Mouse (Mus musculus): ENCODE data around the gene Lhfp. TPM values are rescaled to one million over a fixed set of nuclear protein-coding genes. Genes with fewer than 3 reads are reported as not detected.

Lhfp gene
- polyA plus RNA-seq, 1 experiment from 2014 or later: 37.4 TPM

DNA sequence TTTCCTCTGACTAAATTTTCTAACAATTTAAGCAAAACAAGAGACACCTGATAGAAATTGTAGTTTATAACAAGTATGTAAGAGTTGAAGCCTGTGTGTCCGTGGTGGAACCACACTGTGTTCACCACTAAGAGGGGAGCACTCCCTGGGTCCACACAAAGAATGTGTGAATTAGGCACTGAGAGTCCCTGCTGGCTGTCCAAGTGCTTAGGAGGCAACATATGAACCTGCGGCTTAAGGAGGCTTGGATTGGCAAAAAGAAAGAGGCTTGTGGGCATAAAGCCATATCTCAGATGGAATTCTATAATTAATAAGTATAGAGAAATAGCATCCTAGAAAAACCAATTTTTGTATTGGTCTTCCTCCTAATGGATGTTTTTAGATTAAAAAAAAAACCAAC lies 104.2 kb downstream of the Lhfp start:
- WGBS: 67% methylated on average over 2 of the region's 2 CpGs
- no peak overlapping the region for H3K4me3 ChIP-seq (ENCODE audit: low read depth, low read length)
- H3K9me3 ChIP-seq (ENCODE audit: control insufficient read depth, low read length): no peaks in the 10 kb centered on the region
- no peaks in the 10 kb centered on the region for H3K36me3 ChIP-seq (ENCODE audit: control insufficient read depth, insufficient read depth, low read length)
- TF ChIP-seq CTCF (IDR thresholded peaks at IDR 0.05; ENCODE audit: low read depth) (no peak), EP300 (optimal IDR thresholded peaks at IDR 0.05) (no peak)
- H3K27ac ChIP-seq (replicated peaks): no peak overlapping the region
- H3K4me2 ChIP-seq (replicated peaks; ENCODE audit: low read depth): no peak overlapping the region
- no peaks in the 10 kb centered on the region for H3K27me3 ChIP-seq (ENCODE audit: control insufficient read depth, insufficient read depth, low read length)
- no peak overlapping the region for H3K9ac ChIP-seq (ENCODE audit: low read length)
- ATAC-seq (ENCODE audit: low FRiP score, low TSS enrichment) (no peak), DNase-seq (ENCODE audit: low spot score) (no peak)
- H3K4me1 ChIP-seq (replicated peaks; ENCODE audit: control insufficient read depth, insufficient read depth): no peaks in the 10 kb centered on the region

- Histone ChIP-seq H3K27ac (replicated peaks) (no peak overlapping the region), H3K4me3 (ENCODE audit: low read depth, low read length) (no peak overlapping the region), H3K9me3 (ENCODE audit: control insufficient read depth, low read length) (no peaks in the 10 kb centered on the region), H3K4me2 (replicated peaks; ENCODE audit: low read depth) (no peak overlapping the region), H3K4me1 (replicated peaks; ENCODE audit: control insufficient read depth, insufficient read depth) (no peaks in the 10 kb centered on the region), H3K27me3 (ENCODE audit: control insufficient read depth, insufficient read depth, low read length) (no peaks in the 10 kb centered on the region), H3K36me3 (ENCODE audit: control insufficient read depth, insufficient read depth, low read length) (no peaks in the 10 kb centered on the region), H3K9ac (ENCODE audit: low read length) (no peak overlapping the region)
- 74% methylated on average over 5 of the region's 5 CpGs for WGBS
- TF ChIP-seq EP300 (optimal IDR thresholded peaks at IDR 0.05) (no peak), CTCF (IDR thresholded peaks at IDR 0.05; ENCODE audit: low read depth) (no peak)
- no peak for DNase-seq (ENCODE audit: low spot score)
- ATAC-seq (ENCODE audit: low FRiP score, low TSS enrichment): no peak
Observed at GRCm38 (mm10) chr3:53145946-53146345, 104.6 kb downstream of the Lhfp start.

DNA sequence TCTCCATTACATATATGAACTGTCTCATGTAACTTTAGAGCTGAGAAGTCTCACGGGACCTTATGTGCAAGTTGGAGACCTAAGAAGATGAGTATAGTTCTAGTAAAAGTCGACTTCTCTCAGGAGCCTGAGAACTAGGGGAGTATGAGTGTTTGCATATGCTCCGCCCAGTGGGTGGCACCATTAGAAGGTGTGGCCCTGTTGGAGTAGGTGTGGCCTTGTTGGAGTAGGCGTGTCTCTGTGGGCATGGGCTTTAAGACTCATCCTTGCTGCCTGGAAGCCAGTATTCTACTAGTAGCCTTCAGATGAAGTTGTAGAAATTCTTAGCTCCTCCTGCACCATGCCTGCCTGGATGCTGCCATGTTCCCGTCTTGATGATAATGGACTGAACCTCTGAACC lies 105.7 kb downstream of the Lhfp start:
- no peaks in the 10 kb centered on the region for H3K36me3 ChIP-seq (ENCODE audit: control insufficient read depth, insufficient read depth, low read length)
- no peak overlapping the region for H3K27ac ChIP-seq (replicated peaks)
- H3K4me2 ChIP-seq (replicated peaks; ENCODE audit: low read depth): no peak overlapping the region
- DNase-seq (ENCODE audit: low spot score): no peak
- H3K9ac ChIP-seq (ENCODE audit: low read length): no peak overlapping the region
- no peaks in the 10 kb centered on the region for H3K9me3 ChIP-seq (ENCODE audit: control insufficient read depth, low read length)
- no peaks in the 10 kb centered on the region for H3K4me1 ChIP-seq (replicated peaks; ENCODE audit: control insufficient read depth, insufficient read depth)
- H3K27me3 ChIP-seq (ENCODE audit: control insufficient read depth, insufficient read depth, low read length): no peaks in the 10 kb centered on the region
- WGBS: 89% methylated on average over 5 of the region's 5 CpGs
- no peak for ATAC-seq (ENCODE audit: low FRiP score, low TSS enrichment)
- no peak overlapping the region for H3K4me3 ChIP-seq (ENCODE audit: low read depth, low read length)
- TF ChIP-seq CTCF (IDR thresholded peaks at IDR 0.05; ENCODE audit: low read depth) (no peak), EP300 (optimal IDR thresholded peaks at IDR 0.05) (no peak)

GRCm38 (mm10) chr3:53148751-53149150 lies 107.4 kb downstream of the Lhfp start:
- 81% methylated on average over 3 of the region's 3 CpGs for WGBS
- no peaks in the 10 kb centered on the region for H3K9me3 ChIP-seq (ENCODE audit: control insufficient read depth, low read length)
- no peak overlapping the region for H3K4me2 ChIP-seq (replicated peaks; ENCODE audit: low read depth)
- no peak overlapping the region for H3K4me3 ChIP-seq (ENCODE audit: low read depth, low read length)
- no peaks in the 10 kb centered on the region for H3K27me3 ChIP-seq (ENCODE audit: control insufficient read depth, insufficient read depth, low read length)
- H3K36me3 ChIP-seq (ENCODE audit: control insufficient read depth, insufficient read depth, low read length): no peaks in the 10 kb centered on the region
- H3K4me1 ChIP-seq (replicated peaks; ENCODE audit: control insufficient read depth, insufficient read depth): no peaks in the 10 kb centered on the region
- ATAC-seq (ENCODE audit: low FRiP score, low TSS enrichment) (no peak), DNase-seq (ENCODE audit: low spot score) (no peak)
- TF ChIP-seq CTCF (IDR thresholded peaks at IDR 0.05; ENCODE audit: low read depth) (no peak), EP300 (optimal IDR thresholded peaks at IDR 0.05) (no peak)
- H3K27ac ChIP-seq (replicated peaks): no peak overlapping the region
- no peak overlapping the region for H3K9ac ChIP-seq (ENCODE audit: low read length)

DNA sequence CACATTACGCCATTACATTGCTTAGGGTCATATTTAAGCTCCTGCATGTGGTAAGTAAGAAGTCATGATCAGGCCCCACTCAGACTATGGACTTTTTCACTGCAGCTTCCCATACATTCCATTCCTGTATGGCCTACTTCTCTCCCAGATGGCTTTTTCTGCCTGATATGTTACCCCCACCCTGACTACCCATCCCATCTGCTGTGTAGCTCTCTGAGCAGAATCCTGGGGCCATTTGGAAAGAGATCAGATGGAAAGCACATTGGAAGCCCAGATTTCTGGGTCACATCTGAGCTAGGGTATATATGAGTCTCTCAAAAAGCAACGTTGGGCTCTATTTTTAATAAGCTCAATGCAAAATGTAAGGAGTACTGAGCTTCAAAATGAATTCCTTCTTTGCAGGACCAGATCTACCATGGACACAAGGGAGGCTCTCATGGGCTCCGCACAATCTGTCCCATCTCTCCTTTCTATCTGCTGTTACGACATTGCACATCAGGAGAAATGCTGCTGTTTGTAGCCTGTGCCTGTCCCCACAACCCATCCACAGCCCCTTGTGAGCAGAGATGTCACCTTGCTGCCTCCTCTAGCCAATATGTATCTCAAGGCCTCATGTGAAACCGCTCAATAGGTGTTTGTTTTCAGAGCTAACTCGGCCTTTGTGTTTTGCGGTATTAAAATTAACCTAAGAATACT lies 108.4 kb downstream of the Lhfp start:
- 95% methylated on average over 7 of the region's 7 CpGs for WGBS

DNA sequence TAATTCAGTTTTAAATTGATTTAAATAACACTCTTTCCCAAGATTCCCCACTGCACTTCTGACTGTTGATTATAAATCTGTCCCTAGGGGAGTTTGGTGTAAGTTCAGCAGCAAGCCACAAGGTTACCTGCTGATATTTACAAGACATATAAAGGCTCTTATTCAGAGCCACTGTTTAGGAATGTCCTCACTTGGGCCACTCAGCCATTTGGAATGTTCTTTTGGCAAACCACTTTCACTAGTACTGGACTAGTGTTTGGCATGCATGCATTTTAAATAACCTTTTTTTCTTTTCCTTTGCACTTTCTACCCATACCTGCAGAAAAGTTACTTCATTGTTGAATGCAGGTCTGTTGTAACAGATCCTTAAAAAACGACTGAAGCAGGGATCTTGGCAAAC lies 109.8 kb downstream of the Lhfp start:
- Histone ChIP-seq H3K4me3 (ENCODE audit: low read depth, low read length) (no peak overlapping the region), H3K9me3 (ENCODE audit: control insufficient read depth, low read length) (no peaks in the 10 kb centered on the region), H3K9ac (ENCODE audit: low read length) (no peak overlapping the region), H3K27ac (replicated peaks) (no peak overlapping the region), H3K4me1 (replicated peaks; ENCODE audit: control insufficient read depth, insufficient read depth) (no peaks in the 10 kb centered on the region), H3K4me2 (replicated peaks; ENCODE audit: low read depth) (no peak overlapping the region), H3K27me3 (ENCODE audit: control insufficient read depth, insufficient read depth, low read length) (no peaks in the 10 kb centered on the region), H3K36me3 (ENCODE audit: control insufficient read depth, insufficient read depth, low read length) (no peaks in the 10 kb centered on the region)
- ATAC-seq (ENCODE audit: low FRiP score, low TSS enrichment) (no peak), DNase-seq (ENCODE audit: low spot score) (no peak)
- TF ChIP-seq CTCF (IDR thresholded peaks at IDR 0.05; ENCODE audit: low read depth): no peak
- WGBS: 33% methylated on average over 1 of the region's 1 CpGs

More for the DNA sequence above, 108.4 kb downstream of the Lhfp start:
- no peaks in the 10 kb centered on the region for H3K27me3 ChIP-seq (ENCODE audit: control insufficient read depth, insufficient read depth, low read length)
- H3K4me1 ChIP-seq (replicated peaks; ENCODE audit: control insufficient read depth, insufficient read depth): no peaks in the 10 kb centered on the region
- H3K4me3 ChIP-seq (ENCODE audit: low read depth, low read length): no peak overlapping the region
- no peak overlapping the region for H3K27ac ChIP-seq (replicated peaks)
- no peaks in the 10 kb centered on the region for H3K36me3 ChIP-seq (ENCODE audit: control insufficient read depth, insufficient read depth, low read length)
- H3K9ac ChIP-seq (ENCODE audit: low read length): no peak overlapping the region
- no peak for DNase-seq (ENCODE audit: low spot score)
- ATAC-seq (ENCODE audit: low FRiP score, low TSS enrichment): no peak
- H3K4me2 ChIP-seq (replicated peaks; ENCODE audit: low read depth): no peak overlapping the region
- H3K9me3 ChIP-seq (ENCODE audit: control insufficient read depth, low read length): no peaks in the 10 kb centered on the region
- TF ChIP-seq EP300 (optimal IDR thresholded peaks at IDR 0.05) (no peak), CTCF (IDR thresholded peaks at IDR 0.05; ENCODE audit: low read depth) (no peak)
